Mouse (Mus musculus) small intestine, adult 2 months (tissue): ENCODE measurements at regions not wholly inside any gene's neighbourhood (a gene's known extent, or its start where the extent isn't known, plus 50 kb on each side); places are given as distances from the start of the nearest gene placed in this dataset.

Experiments used
- CTCF ChIP-seq: fragments of 200-500 bp; IDR thresholded peaks from 2 replicates; pipeline ENCODE4 v1.5.1; 2012; ENCODE audit warnings: low read depth, mild to moderate bottlenecking, control low read depth, inconsistent platforms, low read length, moderate library complexity, mixed read lengths; ENCODE audit not compliant: insufficient replicate concordance, insufficient read length; ENCODE audit errors: extremely low read depth
- POLR2A ChIP-seq: fragments of 200-500 bp; IDR thresholded peaks from 2 replicates; pipeline ENCODE4 v1.6.1; 2012; ENCODE audit warnings: low read depth, mild to moderate bottlenecking, control low read depth, inconsistent platforms, low read length, moderate library complexity

DNA sequence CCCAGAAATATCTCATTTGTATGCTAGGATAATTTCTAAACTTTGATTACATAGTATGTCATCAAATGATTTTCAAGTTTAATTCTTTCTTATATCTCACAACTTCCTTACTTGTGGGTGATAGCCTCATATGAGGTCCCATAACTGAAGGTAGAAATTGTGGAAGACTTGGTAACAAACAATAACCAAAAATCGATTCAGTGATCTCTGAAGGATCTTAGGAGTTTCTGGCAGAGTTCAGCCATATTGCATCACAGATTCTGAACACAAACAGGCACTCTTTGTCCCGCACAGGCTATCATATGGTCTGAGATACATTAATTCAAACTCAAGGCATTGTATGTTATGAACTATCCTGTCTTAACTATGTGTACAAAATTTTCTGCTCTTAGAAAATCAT, 385.2 kb downstream of the Nr2f2 start:
- TF ChIP-seq CTCF = no peak
- TF ChIP-seq POLR2A = no peak
